Mouse (Mus musculus) forebrain, embryonic 13.5 days (tissue): ENCODE measurements around the gene Kndc1. TPM values are rescaled to one million over a fixed set of nuclear protein-coding genes. Genes with fewer than 3 reads are reported as not detected.

ENCODE experiments used
- ATAC-seq: fragments of 200-750 bp; cut with Nextera tagmentation; 2 replicates; pipeline ENCODE4 v1.8.0; 2017
- H3K27ac ChIP-seq: fragments of 300-500 bp; sonication (generic); 2 replicates; pipeline ENCODE4 v1.5.1; 2015; ENCODE audit warnings: inconsistent platforms, mild to moderate bottlenecking, moderate library complexity
- H3K27me3 ChIP-seq: fragments of 300-500 bp; sonication (generic); 2 replicates; pipeline ENCODE4 v1.6.1; 2015; ENCODE audit warnings: mild to moderate bottlenecking, inconsistent platforms
- H3K36me3 ChIP-seq: fragments of 300-500 bp; sonication (generic); 2 replicates; pipeline ENCODE4 v1.6.1; 2015; ENCODE audit warnings: mild to moderate bottlenecking, inconsistent platforms; ENCODE audit not compliant: poor library complexity, severe bottlenecking
- H3K4me1 ChIP-seq: fragments of 300-500 bp; sonication (generic); 2 replicates; pipeline ENCODE4 v1.6.1; 2015; ENCODE audit warnings: inconsistent platforms
- H3K4me2 ChIP-seq: fragments of 300-500 bp; sonication (generic); 2 replicates; pipeline ENCODE4 v1.6.1; 2015; ENCODE audit warnings: inconsistent platforms, mild to moderate bottlenecking, moderate library complexity
- H3K4me3 ChIP-seq: fragments of 300-500 bp; sonication (generic); 2 replicates; pipeline ENCODE4 v1.5.1; 2015; ENCODE audit warnings: mild to moderate bottlenecking, inconsistent platforms
- H3K9ac ChIP-seq: fragments of 300-500 bp; sonication (generic); 2 replicates; pipeline ENCODE4 v1.6.1; 2015; ENCODE audit warnings: mild to moderate bottlenecking, inconsistent platforms
- H3K9me3 ChIP-seq: fragments of 300-500 bp; sonication (generic); replicated peaks from 2 replicates; pipeline ENCODE4 v1.6.1; 2016; ENCODE audit warnings: inconsistent platforms
- WGBS: fragments of 180-500 bp; shearing (Covaris S2); methylation state at CpG from one replicate; pipeline ENCODE4 v1.1.7; 2015; 5-methylcytosine and 5-hydroxymethylcytosine counted together
- polyA plus RNA-seq: library from polyadenylated mRNA; unstranded; fragments of >200 nt; fragmentation: Nextera tagmentation; extraction: Ambion mirVana; gene quantifications from 2 replicates; pipeline ENCODE4 v1.2.1, GENCODE M21; 2015

The Kndc1 gene
- polyA plus RNA-seq, 1 experiment from 2014 or later, result 2.1 TPM

DNA sequence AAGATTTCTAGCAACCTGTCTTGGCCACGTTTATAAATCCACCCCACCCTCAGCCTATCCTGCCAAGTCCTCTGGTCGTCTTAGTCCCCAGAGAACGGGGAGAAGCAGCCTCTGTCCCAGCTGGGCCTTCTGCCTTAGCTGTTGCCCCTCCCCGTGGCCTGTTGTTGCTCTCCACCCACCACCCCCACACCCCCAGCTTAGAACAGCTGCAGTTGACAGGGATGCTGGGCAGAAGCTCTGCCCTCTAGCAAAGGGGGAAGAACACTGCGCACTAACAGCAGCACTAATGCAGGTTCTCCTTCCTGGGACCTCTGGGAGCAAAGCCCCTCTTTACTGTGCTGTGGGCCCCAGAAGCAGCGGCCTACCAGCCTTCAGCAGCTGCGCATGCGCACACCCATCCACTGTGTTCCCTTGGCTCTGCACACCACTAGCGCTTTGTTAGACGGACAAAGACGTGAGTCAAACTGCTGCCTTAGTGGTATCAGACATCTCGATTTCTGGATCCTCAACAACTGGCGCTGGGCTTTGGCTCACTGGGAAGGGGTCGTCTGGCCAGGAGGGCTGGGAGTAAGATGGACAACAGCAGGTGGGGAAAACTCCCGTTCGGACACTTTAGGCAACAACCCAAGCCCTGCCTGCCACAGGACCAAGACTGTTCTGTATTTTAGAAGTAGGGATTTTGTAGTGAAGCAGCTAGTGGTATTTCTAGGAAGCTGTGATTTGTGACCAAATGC is 46.1 kb downstream of the Kndc1 start:
- Histone ChIP-seq H3K27ac (no peak overlapping the region), H3K9me3 (no peaks in the 10 kb centered on the region), H3K9ac (no peak overlapping the region), H3K27me3 (peaks cover 60% of the 10 kb centered on the region), H3K4me3 (no peak overlapping the region), H3K4me1 (peaks cover 13% of the 10 kb centered on the region), H3K36me3 (no peaks in the 10 kb centered on the region), H3K4me2 (no peak overlapping the region)
- no peak for ATAC-seq
- 65% methylated on average over 16 of the region's 16 CpGs for WGBS

DNA sequence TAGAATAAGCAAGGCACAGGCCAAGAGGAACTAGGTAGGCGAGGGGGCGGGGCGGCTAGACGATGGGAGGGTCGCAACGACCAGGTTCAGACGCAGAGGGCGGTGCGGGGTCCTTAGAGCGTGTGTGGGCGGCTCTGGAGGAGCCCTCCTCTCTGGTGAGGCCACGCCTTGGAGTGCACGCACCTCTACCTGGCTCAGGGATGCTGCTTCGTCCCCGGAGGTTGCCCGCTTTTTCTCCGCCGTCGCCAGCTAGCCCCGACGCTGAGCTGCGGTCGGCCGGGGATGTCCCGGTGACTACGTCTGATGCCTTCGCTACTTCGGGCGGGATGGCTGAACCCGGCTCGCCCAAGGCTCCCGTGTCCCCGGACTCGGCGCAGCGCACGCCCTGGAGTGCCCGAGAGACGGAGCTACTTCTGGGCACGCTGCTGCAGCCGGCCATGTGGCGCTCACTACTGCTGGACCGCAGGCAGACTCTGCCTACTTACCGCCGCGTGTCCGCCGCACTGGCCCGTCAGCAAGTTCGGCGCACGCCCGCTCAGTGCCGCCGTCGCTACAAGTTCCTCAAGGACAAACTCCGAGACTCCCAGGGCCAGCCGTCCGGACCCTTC is 49.3 kb downstream of the Kndc1 start, which contains the start of gene Utf1:
Utf1 (plus strand) TSS at position 116 of the 608 bp plus-strand sequence.
- H3K4me3 ChIP-seq, result peak within 1 kb of the TSS; percentile 35
- H3K27ac ChIP-seq, result no peak within 1 kb of the TSS
- H3K9ac ChIP-seq, result peak within 1 kb of the TSS; percentile 52
- 1% methylated on average over 59 of the region's 59 CpGs for WGBS
- peaks cover 88% of the 10 kb centered on the region for H3K27me3 ChIP-seq
- H3K4me2 ChIP-seq, result peak within 1 kb of the TSS; percentile 57
- ATAC-seq, result peak; percentile 36; the same call in 1 of the 2 replicates
- no peaks in the 10 kb centered on the region for H3K9me3 ChIP-seq
- no peaks in the 10 kb centered on the region for H3K36me3 ChIP-seq
- H3K4me1 ChIP-seq, result peaks cover 13% of the 10 kb centered on the region

DNA sequence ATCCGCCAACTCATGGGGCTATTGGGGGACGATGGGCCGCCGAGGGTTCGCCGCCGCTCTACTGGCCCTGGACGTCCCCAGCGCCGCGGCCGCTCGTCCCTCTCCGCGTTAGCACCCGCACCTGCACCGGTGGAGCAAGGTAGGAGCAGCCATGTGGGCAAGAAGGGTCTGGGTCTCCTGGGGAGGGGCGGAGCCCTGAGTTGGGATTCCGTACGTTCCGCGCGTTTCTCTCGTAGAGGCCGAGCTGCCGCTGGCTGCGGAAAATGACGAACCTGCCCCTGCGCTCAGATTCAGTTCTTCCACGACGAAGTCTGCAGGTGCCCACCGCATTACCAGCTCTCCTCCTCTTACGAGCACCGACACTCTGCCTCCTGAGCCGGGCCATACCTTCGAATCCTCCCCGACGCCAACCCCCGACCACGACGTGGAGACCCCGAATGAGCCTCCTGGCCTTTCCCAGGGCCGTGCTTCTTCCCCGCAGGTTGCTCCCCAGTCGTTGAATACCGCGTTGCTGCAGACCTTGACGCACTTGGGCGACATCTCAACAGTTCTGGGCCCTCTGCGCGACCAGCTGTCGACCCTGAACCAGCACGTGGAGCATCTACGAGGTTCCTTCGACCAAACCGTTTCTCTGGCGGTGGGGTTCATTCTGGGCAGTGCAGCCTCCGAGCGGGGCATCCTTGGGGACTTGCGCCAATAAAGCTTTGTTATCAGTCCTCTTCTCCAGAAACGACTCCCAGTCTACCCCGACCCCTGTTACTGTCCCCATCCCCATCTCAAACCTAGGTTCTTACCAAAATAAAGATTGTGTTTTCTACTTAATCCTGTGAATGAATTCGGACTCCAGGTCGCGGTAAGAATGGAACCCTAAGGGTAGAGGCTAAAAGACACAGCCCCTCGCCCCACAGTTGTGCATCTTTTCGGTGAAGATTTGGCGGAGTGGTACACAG is 50.1 kb downstream of the Kndc1 start:
- WGBS, result 3% methylated on average over 68 of the region's 68 CpGs
- ATAC-seq, result no peak

DNA sequence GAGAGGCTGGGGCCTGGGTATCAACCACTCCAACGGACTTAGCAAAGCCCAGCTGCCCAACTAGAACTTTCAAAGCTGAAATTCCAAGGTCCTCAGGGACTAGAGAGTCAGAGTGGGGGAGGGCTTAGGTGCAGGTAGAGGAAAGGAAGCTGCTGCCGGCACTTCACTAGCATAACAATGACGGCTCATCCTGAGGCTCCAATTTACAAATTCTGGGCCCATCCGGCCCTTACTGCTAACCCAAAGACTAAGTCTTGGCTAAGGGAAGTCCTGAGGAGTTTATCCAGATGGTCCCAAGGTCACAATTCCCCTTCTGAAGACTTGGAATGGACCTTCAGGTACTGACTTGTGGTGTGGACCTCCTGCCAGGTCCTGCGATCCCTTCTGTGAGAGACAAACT is 51.0 kb downstream of the Kndc1 start:
- Histone ChIP-seq H3K4me1 (peaks cover 22% of the 10 kb centered on the region), H3K4me2 (no peak overlapping the region), H3K9me3 (no peaks in the 10 kb centered on the region), H3K9ac (no peak overlapping the region), H3K36me3 (no peaks in the 10 kb centered on the region), H3K4me3 (no peak overlapping the region), H3K27ac (no peak overlapping the region), H3K27me3 (peaks cover 98% of the 10 kb centered on the region)
- no peak for ATAC-seq
- WGBS, result 8% methylated on average over 5 of the region's 5 CpGs

More for the DNA sequence above, 50.1 kb downstream of the Kndc1 start:
- H3K27ac ChIP-seq, result no peak overlapping the region
- peaks cover 95% of the 10 kb centered on the region for H3K27me3 ChIP-seq
- peaks cover 13% of the 10 kb centered on the region for H3K4me1 ChIP-seq
- no peaks in the 10 kb centered on the region for H3K36me3 ChIP-seq
- peak overlapping the region; percentile 57 for H3K4me2 ChIP-seq
- no peaks in the 10 kb centered on the region for H3K9me3 ChIP-seq
- peak overlapping the region; percentile 52 for H3K9ac ChIP-seq
- peak overlapping the region; percentile 35 for H3K4me3 ChIP-seq

DNA sequence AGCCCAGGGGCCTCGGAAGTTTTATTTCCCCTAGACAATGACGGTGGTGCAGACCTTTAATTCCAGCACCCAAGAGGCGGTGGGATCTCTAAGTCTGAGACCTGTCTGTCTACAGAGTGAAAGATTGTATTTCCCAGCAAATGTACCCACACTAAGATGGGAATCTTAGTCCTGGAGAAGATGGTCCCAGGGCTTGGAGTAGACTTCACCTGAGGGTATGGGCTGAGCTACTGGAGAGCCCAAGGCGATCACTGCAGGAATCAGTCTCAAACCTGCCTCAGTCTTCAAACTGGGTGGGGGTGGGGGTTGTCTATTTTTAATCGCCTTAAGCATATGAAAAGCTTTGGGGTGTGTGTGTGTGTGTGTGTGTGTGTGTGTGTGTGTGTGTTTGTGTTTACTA is 51.5 kb downstream of the Kndc1 start:
- ATAC-seq, result no peak
- Histone ChIP-seq H3K4me3 (no peak overlapping the region), H3K27me3 (peaks cover 96% of the 10 kb centered on the region), H3K27ac (no peak overlapping the region), H3K4me1 (peaks cover 26% of the 10 kb centered on the region), H3K9ac (no peak overlapping the region), H3K36me3 (no peaks in the 10 kb centered on the region), H3K4me2 (no peak overlapping the region), H3K9me3 (no peaks in the 10 kb centered on the region)
- WGBS, result 20% methylated on average over 5 of the region's 5 CpGs

DNA sequence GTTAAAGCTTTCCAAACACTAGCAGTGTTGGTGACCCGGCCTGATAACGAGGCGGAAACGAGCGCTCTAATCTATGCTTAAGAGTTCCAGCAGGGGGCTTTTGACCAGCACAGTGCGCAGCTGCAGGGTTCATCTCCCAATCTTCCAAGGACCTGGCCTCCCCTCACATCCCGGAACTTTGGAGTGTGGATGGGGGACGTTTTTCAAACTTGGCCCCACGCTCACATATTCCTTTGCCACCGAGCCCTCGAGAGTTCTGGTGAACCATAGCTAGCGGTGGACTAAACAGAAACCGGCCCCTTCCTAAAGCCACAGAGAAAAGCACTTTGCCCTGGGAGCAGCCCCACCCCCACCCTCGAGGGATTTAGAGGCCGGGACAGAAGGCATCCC is 55.4 kb downstream of the Kndc1 start:
- under 1% methylated on average over 15 of the region's 15 CpGs for WGBS
- Histone ChIP-seq H3K27me3 (peaks cover 76% of the 10 kb centered on the region), H3K4me2 (peak overlapping the region; percentile 75), H3K4me3 (peak overlapping the region; percentile 41), H3K27ac (no peak overlapping the region), H3K4me1 (peaks cover 15% of the 10 kb centered on the region), H3K36me3 (no peaks in the 10 kb centered on the region), H3K9me3 (no peaks in the 10 kb centered on the region), H3K9ac (no peak overlapping the region; the same call in 1 of the 2 replicates)
- peak; percentile 61; the same call in 1 of the 2 replicates for ATAC-seq

DNA sequence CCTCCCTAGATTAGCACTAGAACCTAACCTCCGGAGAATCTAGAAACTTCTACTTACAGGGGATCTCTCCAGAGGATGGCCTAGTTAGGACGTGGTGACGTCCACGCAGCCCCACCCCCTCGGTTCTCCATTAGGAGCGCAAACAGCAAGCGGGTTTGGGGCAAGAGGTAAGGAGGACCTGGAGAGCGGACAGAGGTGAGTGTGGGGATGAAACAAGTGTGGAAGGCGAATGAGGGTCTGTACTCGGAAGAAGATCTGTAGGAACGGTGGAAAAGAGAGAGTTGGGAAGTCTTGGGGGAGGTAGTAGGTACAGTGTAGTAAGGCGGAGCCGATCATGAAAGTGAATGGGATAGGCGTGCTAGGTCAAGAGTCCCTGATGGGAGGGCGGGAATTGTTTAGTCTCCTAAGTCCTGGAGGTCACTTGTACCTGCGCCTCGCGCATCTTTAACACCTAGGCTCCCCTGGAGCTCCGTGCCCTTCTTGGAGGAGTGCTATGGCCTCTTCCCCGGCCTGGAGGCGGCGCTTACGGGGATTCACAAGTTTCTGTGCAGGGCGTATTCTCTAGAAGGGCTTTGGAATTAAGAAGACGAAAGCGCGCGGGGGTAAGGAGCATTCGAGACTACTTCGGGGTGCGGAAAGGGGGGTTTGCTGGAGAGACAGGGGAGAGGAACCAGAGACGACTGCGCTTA is 55.9 kb downstream of the Kndc1 start:
- Histone ChIP-seq H3K27ac (no peak overlapping the region), H3K4me1 (peaks cover 15% of the 10 kb centered on the region), H3K9me3 (no peaks in the 10 kb centered on the region), H3K4me2 (peak overlapping the region; percentile 75), H3K4me3 (peak overlapping the region; percentile 41), H3K27me3 (peaks cover 71% of the 10 kb centered on the region), H3K9ac (peak overlapping the region; percentile 22), H3K36me3 (no peaks in the 10 kb centered on the region)
- 1% methylated on average over 33 of the region's 33 CpGs for WGBS
- peak; percentile 51 for ATAC-seq

DNA sequence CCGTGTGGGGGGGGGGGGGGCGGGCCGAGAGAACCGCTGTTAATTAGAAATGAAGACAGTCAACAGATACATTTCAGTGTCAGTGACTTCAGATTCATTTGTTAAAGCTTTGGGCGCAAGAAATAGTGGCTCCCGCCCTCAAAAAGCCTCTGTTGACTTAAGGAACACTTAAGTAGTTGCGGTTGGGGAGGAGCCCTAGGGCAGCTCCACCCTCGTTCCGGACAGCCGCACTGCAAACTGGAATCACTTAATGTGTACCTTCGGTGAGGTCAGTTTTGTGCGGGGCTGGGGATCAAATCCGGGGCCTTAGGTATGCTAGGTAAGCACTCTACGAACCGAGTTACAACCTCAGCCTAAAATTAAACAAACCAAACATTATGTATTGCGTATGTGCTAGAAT is 56.6 kb downstream of the Kndc1 start:
- no peaks in the 10 kb centered on the region for H3K36me3 ChIP-seq
- peak overlapping the region; percentile 75 for H3K4me2 ChIP-seq
- H3K27ac ChIP-seq, result no peak overlapping the region
- H3K27me3 ChIP-seq, result peaks cover 64% of the 10 kb centered on the region
- WGBS, result 9% methylated on average over 13 of the region's 16 CpGs
- H3K9me3 ChIP-seq, result no peaks in the 10 kb centered on the region
- no peak overlapping the region for H3K9ac ChIP-seq
- H3K4me3 ChIP-seq, result peak overlapping the region; percentile 41
- peaks cover 15% of the 10 kb centered on the region for H3K4me1 ChIP-seq
- ATAC-seq, result no peak

DNA sequence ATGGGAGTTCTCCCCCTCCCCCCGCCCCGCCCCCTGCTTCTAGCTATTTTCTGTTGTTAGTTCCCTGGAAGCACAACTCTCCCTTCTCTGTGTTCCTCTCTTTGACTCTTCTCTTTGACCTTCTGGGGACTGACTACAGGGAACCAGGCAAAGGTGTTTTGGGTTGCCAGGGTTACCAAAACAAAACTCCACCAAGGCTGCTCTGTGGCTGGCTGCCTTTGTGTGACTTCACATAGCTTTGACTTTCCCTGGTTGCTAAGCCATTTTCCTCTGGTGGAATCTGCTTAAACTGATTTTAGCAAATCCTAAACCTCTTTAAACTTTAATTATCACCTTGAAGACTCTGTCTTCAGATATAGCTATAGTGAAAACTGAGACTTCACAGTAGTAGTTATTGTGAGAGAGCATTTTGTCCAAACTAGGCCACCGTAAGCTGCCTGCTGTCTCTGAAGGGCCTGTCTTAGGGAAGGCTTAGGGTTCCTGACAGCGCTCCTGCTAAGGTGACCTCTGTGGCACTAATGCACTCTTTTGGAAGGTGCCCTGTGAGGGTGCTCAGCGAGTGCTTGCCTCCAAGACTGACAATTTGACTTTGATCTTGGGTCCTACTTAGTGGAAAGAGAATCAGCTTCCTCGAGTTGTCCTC is 57.6 kb downstream of the Kndc1 start:
- H3K36me3 ChIP-seq, result no peaks in the 10 kb centered on the region
- no peak overlapping the region for H3K9ac ChIP-seq
- ATAC-seq, result no peak
- peaks cover 15% of the 10 kb centered on the region for H3K4me1 ChIP-seq
- H3K4me3 ChIP-seq, result no peak overlapping the region
- 48% methylated on average over 6 of the region's 6 CpGs for WGBS
- H3K27me3 ChIP-seq, result peaks cover 57% of the 10 kb centered on the region
- H3K9me3 ChIP-seq, result no peaks in the 10 kb centered on the region
- no peak overlapping the region for H3K27ac ChIP-seq
- H3K4me2 ChIP-seq, result no peak overlapping the region

DNA sequence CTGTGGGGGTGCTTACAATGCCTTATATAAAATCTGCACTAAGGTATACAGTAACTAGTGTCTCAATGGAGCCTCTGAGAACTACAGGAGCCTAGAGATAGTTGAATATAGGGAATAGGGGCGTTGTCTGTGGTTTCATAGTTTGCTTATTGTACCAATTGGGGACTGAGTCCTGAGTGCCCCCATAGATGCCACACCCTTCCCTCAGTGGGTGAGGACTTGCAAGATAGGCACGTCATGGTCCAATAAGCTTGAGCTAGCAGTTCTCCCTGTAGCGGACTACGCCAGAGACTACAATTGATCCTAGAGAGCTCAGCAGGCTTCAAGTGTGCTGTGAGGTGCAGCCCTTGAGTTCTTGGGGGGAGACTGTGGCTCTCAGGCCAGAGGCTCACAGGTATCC is 61.0 kb downstream of the Kndc1 start:
- H3K27ac ChIP-seq, result no peak overlapping the region
- H3K4me2 ChIP-seq, result no peak overlapping the region
- no peak overlapping the region for H3K9ac ChIP-seq
- peaks cover 37% of the 10 kb centered on the region for H3K27me3 ChIP-seq
- 80% methylated on average over 4 of the region's 4 CpGs for WGBS
- no peaks in the 10 kb centered on the region for H3K9me3 ChIP-seq
- H3K4me3 ChIP-seq, result no peak overlapping the region
- no peak for ATAC-seq
- H3K4me1 ChIP-seq, result peaks cover 12% of the 10 kb centered on the region
- H3K36me3 ChIP-seq, result no peaks in the 10 kb centered on the region

DNA sequence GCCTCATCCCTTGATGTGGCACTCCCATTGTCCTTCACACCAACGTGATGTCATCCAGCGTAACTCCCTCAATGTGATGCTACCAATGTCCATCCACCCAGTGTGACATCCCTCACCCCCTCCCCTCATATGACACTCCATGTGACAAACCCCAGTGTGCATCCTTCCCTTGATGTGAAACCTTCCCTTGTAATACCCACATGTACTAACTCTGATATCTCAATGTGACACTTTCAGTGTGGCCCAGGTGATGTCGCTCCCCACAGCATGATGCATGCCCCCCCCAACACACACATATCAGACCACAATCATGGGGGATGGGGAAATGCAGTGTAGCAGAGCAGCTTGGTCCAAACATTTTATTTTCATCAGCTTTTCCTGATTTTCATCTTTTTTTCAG is 62.2 kb downstream of the Kndc1 start:
- H3K36me3 ChIP-seq, result no peaks in the 10 kb centered on the region
- H3K27me3 ChIP-seq, result peaks cover 35% of the 10 kb centered on the region
- H3K4me2 ChIP-seq, result no peak overlapping the region
- H3K4me3 ChIP-seq, result no peak overlapping the region
- H3K9ac ChIP-seq, result no peak overlapping the region
- H3K27ac ChIP-seq, result no peak overlapping the region
- peaks cover 6% of the 10 kb centered on the region; the same call in 1 of the 2 replicates for H3K4me1 ChIP-seq
- H3K9me3 ChIP-seq, result no peaks in the 10 kb centered on the region
- ATAC-seq, result no peak
- WGBS, result 82% methylated on average over 3 of the region's 3 CpGs
